22 mouse cellular contexts compared by ENCODE assay signal in the genomic region with DNA sequence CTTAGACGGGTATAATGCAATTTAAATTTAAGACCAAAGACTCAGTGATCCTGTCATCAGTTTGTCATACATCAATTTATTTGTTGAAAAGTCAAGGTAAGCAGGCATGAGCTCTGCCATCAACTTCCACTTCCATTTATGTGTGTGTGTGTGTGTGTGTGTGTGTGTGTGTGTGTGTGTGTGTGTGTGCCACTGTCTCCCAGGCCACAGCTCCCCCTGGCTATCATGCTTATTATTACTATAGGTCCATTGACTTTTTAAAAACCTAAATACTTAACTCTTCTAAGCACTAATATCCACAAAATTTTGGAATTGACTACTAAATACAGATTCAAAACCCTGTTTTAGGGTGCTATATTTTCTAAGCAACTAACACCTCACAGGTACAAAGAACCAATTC.
DNase-seq lines count a peak whose midpoint lies in the region; ATAC-seq and TF ChIP-seq lines count a peak whose summit lies in the region.
"Had no signal": no experiment of that assay in that cellular context is flagged by ENCODE, and none has a peak within 500 bp of the region (broad histone marks: within the 10 kb centered on the region; RNA-seq: fewer than 3 reads in every experiment).

No protein-coding gene starts in this region.

- H3K27ac ChIP-seq in hindbrain, postnatal 0 days = no peak overlapping the region
- H3K27ac ChIP-seq in hindbrain, embryonic 10.5 days = no peak overlapping the region
- H3K27ac ChIP-seq in CH12.LX (ENCODE audit: insufficient read depth, low read depth) = no peak overlapping the region
- H3K27ac ChIP-seq in stomach, postnatal 0 days (replicated peaks) = no peak overlapping the region

- no peaks in the 10 kb centered on the region for H3K36me3 ChIP-seq in hindbrain, postnatal 0 days (ENCODE audit: insufficient read depth, low read length)
- no peaks in the 10 kb centered on the region for H3K36me3 ChIP-seq in hindbrain, embryonic 10.5 days
- H3K36me3 ChIP-seq in CH12.LX (replicated peaks in 1 of 2; ENCODE audit: control insufficient read depth in 1 of 2, insufficient read depth in 1 of 2, low read length in 1 of 2) = no peaks in the 10 kb centered on the region
- no peaks in the 10 kb centered on the region for H3K36me3 ChIP-seq in stomach, postnatal 0 days (ENCODE audit: control insufficient read depth, insufficient read depth, low read length)
- H3K36me3 ChIP-seq: G1E had no signal

- no peak overlapping the region for H3K4me3 ChIP-seq in hindbrain, postnatal 0 days (ENCODE audit: low read length)
- no peak overlapping the region for H3K4me3 ChIP-seq in hindbrain, embryonic 10.5 days
- no peak overlapping the region for H3K4me3 ChIP-seq in CH12.LX (replicated peaks in 1 of 3; ENCODE audit: low read depth in 2 of 3, low read length in 2 of 3, poor library complexity in 1 of 3)
- no peak overlapping the region for H3K4me3 ChIP-seq in stomach, postnatal 0 days (ENCODE audit: low read depth, low read length)

- peak; percentile 4 for DNase-seq in heart, adult 11 months
- no peak for DNase-seq in heart, postnatal 10 days
- DNase-seq in hindbrain, postnatal 0 days (ENCODE audit: low spot score) = no peak
- no peak for DNase-seq in hindbrain, embryonic 10.5 days (ENCODE audit: low spot score)
- no peak for DNase-seq in CH12.LX (ENCODE audit: extremely low read depth)
- DNase-seq in stomach, postnatal 0 days (ENCODE audit: low spot score) = no peak
- no peak for DNase-seq in cerebellum, adult 8-10 months
- no peak for DNase-seq in urinary bladder, postnatal 10 days (ENCODE audit: low spot score)
- DNase-seq: adrenal gland, adult 2 months; adrenal gland, adult 8-10 months; adrenal gland, postnatal 10 days; adrenal gland, postnatal 14 days; adrenal gland, postnatal 25 days; adrenal gland, postnatal 36 days; B cell, adult 2 months; cerebellum, adult 11 months; cerebellum, adult 11-12 months; cerebellum, adult 18-20 months had no signal

- TF ChIP-seq POLR2A in CH12.LX (IDR thresholded peaks at IDR 0.05; ENCODE audit: low read depth, low read length) = no peak

- no peaks in the 10 kb centered on the region for H3K79me2 ChIP-seq in CH12.LX (replicated peaks; ENCODE audit: control insufficient read depth, extremely low read depth, insufficient read depth, poor library complexity, severe bottlenecking)

- TF ChIP-seq RAD21 in CH12.LX (IDR thresholded peaks at IDR 0.05; ENCODE audit: low read depth, low read length) = peak; percentile 51

- H3K9ac ChIP-seq in hindbrain, postnatal 0 days (replicated peaks; ENCODE audit: low read length) = no peak overlapping the region
- no peak overlapping the region for H3K9ac ChIP-seq in CH12.LX (ENCODE audit: insufficient read depth, low read depth)
- H3K9ac ChIP-seq in stomach, postnatal 0 days (ENCODE audit: low read length) = no peak overlapping the region

- no peaks in the 10 kb centered on the region for H3K27me3 ChIP-seq in hindbrain, postnatal 0 days (ENCODE audit: insufficient read depth, low read length)
- no peaks in the 10 kb centered on the region for H3K27me3 ChIP-seq in hindbrain, embryonic 10.5 days (ENCODE audit: insufficient read depth, poor library complexity, severe bottlenecking)
- H3K27me3 ChIP-seq in CH12.LX (replicated peaks) = no peaks in the 10 kb centered on the region
- H3K27me3 ChIP-seq in stomach, postnatal 0 days (ENCODE audit: control insufficient read depth, insufficient read depth, low read length) = no peaks in the 10 kb centered on the region

- intact Hi-C loops in heart, postnatal 10 days (cut with DNase I) = no loop called here

- H3K9me3 ChIP-seq in hindbrain, postnatal 0 days (ENCODE audit: low read length) = no peaks in the 10 kb centered on the region
- no peaks in the 10 kb centered on the region for H3K9me3 ChIP-seq in hindbrain, embryonic 10.5 days
- no peaks in the 10 kb centered on the region for H3K9me3 ChIP-seq in CH12.LX (replicated peaks; ENCODE audit: low read length)
- H3K9me3 ChIP-seq in stomach, postnatal 0 days (ENCODE audit: control insufficient read depth, low read length) = no peaks in the 10 kb centered on the region

- H3K4me2 ChIP-seq in hindbrain, postnatal 0 days (ENCODE audit: low read depth, low read length) = no peak overlapping the region
- no peak overlapping the region for H3K4me2 ChIP-seq in CH12.LX (ENCODE audit: insufficient read depth, low read depth, poor library complexity, severe bottlenecking)
- H3K4me2 ChIP-seq in stomach, postnatal 0 days (replicated peaks; ENCODE audit: low read depth) = no peak overlapping the region

- no peak for ATAC-seq in hindbrain, postnatal 0 days
- no peak for ATAC-seq in stomach, postnatal 0 days (ENCODE audit: low FRiP score, low TSS enrichment)
- ATAC-seq: activated CD4-positive, CD25-positive, alpha-beta regulatory T cell, adult 4 months; CD4-positive, CD25-positive, alpha-beta regulatory T cell, adult 4 months; Patski had no signal

- 94% methylated on average over 1 of the region's 1 CpGs for whole genome bisulfite sequencing in hindbrain, postnatal 0 days
- 88% methylated on average over 1 of the region's 1 CpGs for WGBS in hindbrain, embryonic 10.5 days
- 72% methylated on average over 1 of the region's 1 CpGs for WGBS in stomach, postnatal 0 days

- no peak for TF ChIP-seq EP300 in CH12.LX (IDR thresholded peaks at IDR 0.05; ENCODE audit: low read length)
- no peak for TF ChIP-seq EP300 in stomach, postnatal 0 days (optimal IDR thresholded peaks at IDR 0.05)

- H3K4me1 ChIP-seq in hindbrain, postnatal 0 days (ENCODE audit: insufficient read depth, low read length) = no peaks in the 10 kb centered on the region
- H3K4me1 ChIP-seq in hindbrain, embryonic 10.5 days (replicated peaks) = no peaks in the 10 kb centered on the region
- peaks cover 0 to 9% of the 10 kb centered on the region in 2 experiments; a peak in 2 of 4 replicates for H3K4me1 ChIP-seq in CH12.LX (ENCODE audit: control insufficient read depth in 1 of 2, insufficient read depth in 2 of 2)
- no peaks in the 10 kb centered on the region for H3K4me1 ChIP-seq in stomach, postnatal 0 days (replicated peaks; ENCODE audit: control insufficient read depth, insufficient read depth)

- TF ChIP-seq CTCF in hindbrain, postnatal 0 days (IDR thresholded peaks at IDR 0.05; ENCODE audit: low read depth) = peak; percentile 13; the same call in 1 of the 2 replicates
- peak in 1 of 2 experiments; percentile 63; a peak in 2 of 4 replicates for TF ChIP-seq CTCF in CH12.LX (conservative IDR thresholded peaks at IDR 0.05 in 1 of 2, IDR thresholded peaks at IDR 0.05 in 1 of 2; ENCODE audit: low read depth in 2 of 2, low read length in 2 of 2)
- TF ChIP-seq CTCF in stomach, postnatal 0 days (IDR thresholded peaks at IDR 0.05; ENCODE audit: low read depth) = 0 out of 2 replicates have a peak, but pooled peaks have one; percentile 16

- in situ Hi-C loops in CH12.LX (cut with MboI; ENCODE audit: low pct_ligation_motif_present, low pct_unique_long_range_greater_than_20kb, low sequenced_read_pairs) = no loop called here

- dilution Hi-C loops in CH12.LX (cut with MboI; ENCODE audit: extremely low pct_ligation_motif_present, extremely low pct_unique_long_range_greater_than_20kb, low sequenced_read_pairs) = no loop called here

TF ChIP-seq in CH12.LX, 34 proteins besides CTCF, POLR2A, EP300 and RAD21:
- TF ChIP-seq SMC3 (IDR thresholded peaks at IDR 0.05; ENCODE audit: low read depth, low read length) (peak; percentile 66), MEF2A (IDR thresholded peaks at IDR 0.05; ENCODE audit: borderline replicate concordance, low read depth, low read length) (no peak), NRF1 (IDR thresholded peaks at IDR 0.05; ENCODE audit: low read depth, low read length) (0 out of 2 replicates have a peak, but pooled peaks have one; percentile 13)
